Comparison of ENCODE assay signal across 13 mouse cellular contexts in the genomic region with DNA sequence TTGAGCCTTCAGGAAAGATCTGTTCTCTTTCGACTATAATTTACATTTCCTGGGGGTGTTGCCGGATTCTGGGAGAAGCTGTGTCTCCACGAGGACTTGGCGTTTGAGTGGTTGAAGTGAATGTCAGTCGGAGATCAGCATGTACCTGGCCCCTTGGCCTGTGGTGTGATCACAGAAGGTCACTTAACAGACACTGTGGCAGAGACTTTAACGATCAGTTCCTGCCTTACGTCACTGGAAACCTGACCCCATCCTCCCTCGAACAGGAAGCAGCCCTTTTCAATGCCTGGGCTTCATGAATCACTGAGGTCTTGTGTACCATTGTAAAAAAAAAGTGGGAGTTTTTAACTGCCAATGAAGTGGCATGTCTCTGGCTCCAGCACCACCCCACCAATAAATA. TPM values are rescaled to one million over a fixed set of nuclear protein-coding genes. Genes with fewer than 3 reads are reported as not detected.
DNase-seq lines count a peak whose midpoint lies in the region; ATAC-seq lines count a peak whose summit lies in the region.
"Had no signal": no experiment of that assay in that cellular context is flagged by ENCODE, and none has a peak within 500 bp of the region (broad histone marks: within the 10 kb centered on the region; RNA-seq: fewer than 3 reads in every experiment).

No protein-coding gene starts in this region.

- no peak overlapping the region for H3K9ac ChIP-seq in heart, embryonic 16.5 days (ENCODE audit: low read length)
- H3K9ac ChIP-seq in embryonic facial prominence, embryonic 13.5 days, result no peak overlapping the region
- H3K9ac ChIP-seq in limb, embryonic 11.5 days (ENCODE audit: low read length), result no peak overlapping the region

- no peak for DNase-seq in heart, adult 8-10 months (ENCODE audit: low spot score)
- peak; percentile 44 for DNase-seq in ZHBTc4 (ENCODE audit: low read depth, low spot score)
- DNase-seq in limb, embryonic 11.5 days (ENCODE audit: low spot score), result peak; percentile 45
- DNase-seq in right cerebral cortex, postnatal 4 days, result no peak
- no peak for DNase-seq in thymus, postnatal 10 days (ENCODE audit: low spot score in 2 of 2)
- DNase-seq in thymus, postnatal 14 days, result no peak
- DNase-seq: adrenal gland, postnatal 25 days had no signal

- H3K27me3 ChIP-seq in heart, embryonic 16.5 days (ENCODE audit: control insufficient read depth, insufficient read depth, low read length), result no peaks in the 10 kb centered on the region
- no peaks in the 10 kb centered on the region for H3K27me3 ChIP-seq in embryonic facial prominence, embryonic 13.5 days
- H3K27me3 ChIP-seq in limb, embryonic 11.5 days (ENCODE audit: control insufficient read depth, insufficient read depth, low read length), result no peaks in the 10 kb centered on the region

- H3K4me2 ChIP-seq in heart, embryonic 16.5 days (ENCODE audit: low read depth, low read length), result peak overlapping the region; percentile 39; the same call in 1 of the 2 replicates
- no peak overlapping the region for H3K4me2 ChIP-seq in embryonic facial prominence, embryonic 13.5 days
- no peak overlapping the region for H3K4me2 ChIP-seq in limb, embryonic 11.5 days (ENCODE audit: low read depth, severe bottlenecking)

- peaks cover 3% of the 10 kb centered on the region; the same call in 1 of the 2 replicates for H3K9me3 ChIP-seq in heart, embryonic 16.5 days (replicated peaks; ENCODE audit: control insufficient read depth, low read length)
- H3K9me3 ChIP-seq in embryonic facial prominence, embryonic 13.5 days, result no peaks in the 10 kb centered on the region
- no peaks in the 10 kb centered on the region for H3K9me3 ChIP-seq in limb, embryonic 11.5 days (ENCODE audit: control insufficient read depth, low read length)

- H3K4me1 ChIP-seq in heart, embryonic 16.5 days (ENCODE audit: control insufficient read depth, insufficient read depth, low read length), result peaks cover 15% of the 10 kb centered on the region
- H3K4me1 ChIP-seq in embryonic facial prominence, embryonic 13.5 days, result peaks cover 24% of the 10 kb centered on the region
- H3K4me1 ChIP-seq in limb, embryonic 11.5 days (ENCODE audit: control insufficient read depth, insufficient read depth, low read length), result peaks cover 10% of the 10 kb centered on the region; the same call in 1 of the 2 replicates

- peak overlapping the region; percentile 82 for H3K27ac ChIP-seq in heart, embryonic 16.5 days (ENCODE audit: low read length)
- H3K27ac ChIP-seq in embryonic facial prominence, embryonic 13.5 days, result 0 out of 2 replicates have a peak overlapping the region, but pooled peaks have one; percentile 29
- 0 out of 2 replicates have a peak overlapping the region, but pooled peaks have one; percentile 14 for H3K27ac ChIP-seq in limb, embryonic 11.5 days (replicated peaks; ENCODE audit: low read depth, low read length)

- no peak for ATAC-seq in heart, embryonic 16.5 days (replicated peaks; ENCODE audit: extremely low read depth, insufficient read depth, low FRiP score)
- ATAC-seq in embryonic facial prominence, embryonic 13.5 days (ENCODE audit: insufficient number of reproducible peaks, insufficient read depth, low FRiP score, low TSS enrichment, low read depth), result no peak
- ATAC-seq in limb, embryonic 11.5 days (ENCODE audit: insufficient number of reproducible peaks, low FRiP score, low TSS enrichment, low read depth), result no peak
- ATAC-seq: inflammation-experienced regulatory T-cells, adult 6 months had no signal

- WGBS in heart, embryonic 16.5 days, result 56% methylated on average over 8 of the region's 8 CpGs
- WGBS in embryonic facial prominence, embryonic 13.5 days, result 49% methylated on average over 8 of the region's 8 CpGs
- 42% methylated on average over 8 of the region's 8 CpGs for WGBS in limb, embryonic 11.5 days

- H3K36me3 ChIP-seq in heart, embryonic 16.5 days (ENCODE audit: control insufficient read depth, insufficient read depth), result no peaks in the 10 kb centered on the region
- no peaks in the 10 kb centered on the region for H3K36me3 ChIP-seq in embryonic facial prominence, embryonic 13.5 days
- no peaks in the 10 kb centered on the region; the same call in 1 of the 2 replicates for H3K36me3 ChIP-seq in limb, embryonic 11.5 days (ENCODE audit: control insufficient read depth, insufficient read depth, low read length)
- H3K36me3 ChIP-seq: G1E had no signal

- no peak overlapping the region for H3K4me3 ChIP-seq in heart, embryonic 16.5 days (ENCODE audit: low read length)
- H3K4me3 ChIP-seq in embryonic facial prominence, embryonic 13.5 days, result no peak overlapping the region
- H3K4me3 ChIP-seq in limb, embryonic 11.5 days (ENCODE audit: low read depth, low read length), result no peak overlapping the region

RNA-seq across cellular contexts. Expression of a gene that starts 11.8 kb away (rescaled TPM):
- polyA plus RNA-seq in heart, embryonic 16.5 days (2015; fragmentation: Nextera tagmentation; extraction: Ambion mirVana), result 14.6 and 14.9 TPM in 2 replicates
- total RNA-seq in heart, adult 8-10 months (2022), result 10 to 100 TPM in 1 of 4 experiments, 1 to 10 TPM in 3; 7.7 to 10.7 (median 8.4) TPM
- 14.4 and 15.8 TPM in 2 replicates for polyA plus RNA-seq in embryonic facial prominence, embryonic 13.5 days (2015; fragmentation: Nextera tagmentation; extraction: Ambion mirVana)
- 9.3 and 11.3 TPM in 2 replicates for polyA plus RNA-seq in limb, embryonic 11.5 days (2014; fragmentation: Nextera tagmentation; extraction: Ambion mirVana)

RNA-seq across cellular contexts. Expression of a gene that starts 33.2 kb away (rescaled TPM):
- 0.37 and 1.5 TPM in 2 replicates for polyA plus RNA-seq in heart, embryonic 16.5 days (2015; fragmentation: Nextera tagmentation; extraction: Ambion mirVana)
- not detected for total RNA-seq in heart, adult 8-10 months (2022)
- polyA plus RNA-seq in embryonic facial prominence, embryonic 13.5 days (2015; fragmentation: Nextera tagmentation; extraction: Ambion mirVana), result not detected in 2 replicates
- polyA plus RNA-seq in limb, embryonic 11.5 days (2014; fragmentation: Nextera tagmentation; extraction: Ambion mirVana), result 0.64 TPM in 1 of 2 replicates, not detected in the other
- total RNA-seq: adrenal gland, postnatal 25 days; G1E; neutrophil, adult 5-6 weeks had no signal
- polyA plus RNA-seq: frontal cortex, adult 2 months; G1E had no signal

RNA-seq across cellular contexts. Expression of a gene that starts 52.5 kb away (rescaled TPM):
- polyA plus RNA-seq in heart, embryonic 16.5 days (2015; fragmentation: Nextera tagmentation; extraction: Ambion mirVana), result 2.2 and 2.4 TPM in 2 replicates
- total RNA-seq in heart, adult 8-10 months (2022), result 1 to 10 TPM in 1 of 4 experiments, under 1 TPM in 3; 0.38 to 1.7 (median 0.68) TPM
- polyA plus RNA-seq in embryonic facial prominence, embryonic 13.5 days (2015; fragmentation: Nextera tagmentation; extraction: Ambion mirVana), result 5.6 and 6.6 TPM in 2 replicates
- 2.9 and 3.6 TPM in 2 replicates for polyA plus RNA-seq in limb, embryonic 11.5 days (2014; fragmentation: Nextera tagmentation; extraction: Ambion mirVana)

Comparison
In these comparisons a context has a peak if more than half of its experiments do, and no peak if none do; other contexts are left out.
1. H3K27ac ChIP-seq: peak in every context shown above with its lines; median percentile 82 in heart, embryonic 16.5 days; 29 in embryonic facial prominence, embryonic 13.5 days; 14 in limb, embryonic 11.5 days.
2. DNase-seq: peak in ZHBTc4 (single experiment) and limb, embryonic 11.5 days (single experiment); none in heart, adult 8-10 months (single experiment), right cerebral cortex, postnatal 4 days (single experiment), thymus, postnatal 10 days (0 of 2) and thymus, postnatal 14 days (single experiment).